Mouse (Mus musculus) hindbrain, postnatal 0 days (tissue): ENCODE measurements around the gene Ppp1r12c. TPM values are rescaled to one million over a fixed set of nuclear protein-coding genes. Genes with fewer than 3 reads are reported as not detected.

Experiments
- ATAC-seq: fragments of 200-750 bp; cut with Nextera tagmentation; 2 replicates; pipeline ENCODE4 v1.8.0; 2017; ENCODE audit warnings: mild to moderate bottlenecking, moderate TSS enrichment, moderate library complexity
- DNase-seq: peaks from one replicate; pipeline ENCODE4 v3.0.0-alpha.2; 2015; ENCODE audit warnings: low spot score
- H3K27ac ChIP-seq: fragments of 300-500 bp; sonication (generic); 2 replicates; pipeline ENCODE4 v1.5.1; 2014; ENCODE audit warnings: mild to moderate bottlenecking
- H3K27me3 ChIP-seq: fragments of 300-500 bp; sonication (generic); 2 replicates; pipeline ENCODE4 v1.6.1; 2014; ENCODE audit warnings: low read length, mixed read lengths; ENCODE audit not compliant: insufficient read depth
- H3K36me3 ChIP-seq: fragments of 300-500 bp; sonication (generic); 2 replicates; pipeline ENCODE4 v1.6.1; 2014; ENCODE audit warnings: low read length, mixed read lengths; ENCODE audit not compliant: insufficient read depth
- H3K4me1 ChIP-seq: fragments of 300-500 bp; sonication (generic); 2 replicates; pipeline ENCODE4 v1.6.1; 2014; ENCODE audit warnings: antibody characterized with exemption, low read length, mixed read lengths; ENCODE audit not compliant: insufficient read depth
- H3K4me2 ChIP-seq: fragments of 300-500 bp; sonication (generic); 2 replicates; pipeline ENCODE4 v1.6.1; 2014; ENCODE audit warnings: low read depth, mild to moderate bottlenecking, low read length, moderate library complexity, mixed read lengths
- H3K4me3 ChIP-seq: fragments of 300-500 bp; sonication (generic); 2 replicates; pipeline ENCODE4 v1.5.1; 2014; ENCODE audit warnings: low read length
- H3K9ac ChIP-seq: fragments of 300-500 bp; sonication (generic); replicated peaks from 2 replicates; pipeline ENCODE4 v1.6.1; 2014; ENCODE audit warnings: mild to moderate bottlenecking, low read length, moderate library complexity, mixed read lengths
- H3K9me3 ChIP-seq: fragments of 300-500 bp; sonication (generic); 2 replicates; pipeline ENCODE4 v1.6.1; 2016; ENCODE audit warnings: low read length, mixed read lengths
- CTCF ChIP-seq: IDR thresholded peaks from 2 replicates; pipeline ENCODE4 v1.5.1; 2016; ENCODE audit warnings: antibody characterized with exemption, control low read depth, low read depth
- WGBS: fragments of 180-500 bp; shearing (Covaris S2); extraction: QIAGEN DNeasy Blood & Tissue Kit; methylation state at CpG from one replicate; pipeline ENCODE4 v1.1.7; 2014; 5-methylcytosine and 5-hydroxymethylcytosine counted together
- microRNA-seq, 2 experiments: library from miRNA; unstranded; fragments of <30 nt; microRNA quantifications; one replicate each; pipeline ENCODE4; 2016
- polyA plus RNA-seq: library from polyadenylated mRNA; unstranded; fragments of >200 nt; fragmentation: Nextera tagmentation; extraction: Ambion mirVana; gene quantifications from 2 replicates; pipeline ENCODE4 v1.2.1, GENCODE M21; 2015
- total RNA-seq: library from RNA; depleted of rRNA; stranded (reverse); fragments of >200 nt; gene quantifications from 2 replicates; pipeline ENCODE4 v1.2.3, GENCODE M21; 2014; rRNA removed

Gene Ppp1r12c
- total and polyA plus RNA-seq, 2 experiments from 2014 or later, result 33.9 to 109 TPM

GRCm38 (mm10) chr7:4440549-4440948 lies 60.9 kb downstream of the Ppp1r12c start:
- no peak for TF ChIP-seq CTCF
- ATAC-seq (no peak), DNase-seq (no peak)
- 89% methylated on average over 10 of the region's 10 CpGs for WGBS
- Histone ChIP-seq H3K36me3 (peaks cover 31% of the 10 kb centered on the region), H3K4me3 (no peak overlapping the region), H3K4me2 (no peak overlapping the region), H3K9me3 (no peaks in the 10 kb centered on the region), H3K9ac (no peak overlapping the region), H3K4me1 (0 out of 2 replicates have a peak, but pooled peaks cover 3% of the 10 kb centered on the region), H3K27me3 (no peaks in the 10 kb centered on the region), H3K27ac (no peak overlapping the region)

DNA sequence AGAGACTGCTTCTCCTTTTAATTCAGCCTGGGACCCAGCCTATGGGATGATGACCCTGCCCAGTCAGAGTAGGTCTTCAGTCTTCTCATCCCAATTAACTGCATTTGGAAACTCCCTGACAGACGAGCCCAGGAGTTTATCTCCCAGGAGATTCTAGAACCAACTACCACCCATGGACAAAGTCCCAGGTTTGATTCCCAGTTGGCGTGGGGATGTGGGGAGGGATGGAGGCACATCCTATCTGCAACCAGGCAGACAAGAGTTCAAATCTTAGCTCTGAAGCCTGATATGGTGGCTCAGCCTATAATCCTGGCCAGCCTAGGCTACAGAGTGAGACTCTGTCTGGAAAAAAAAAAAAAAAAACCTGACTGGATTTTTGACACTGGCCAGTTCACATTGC lies 63.8 kb downstream of the Ppp1r12c start:
- ATAC-seq, result no peak

GRCm38 (mm10) chr7:4432026-4432425 lies 69.5 kb downstream of the Ppp1r12c start:
- no peaks in the 10 kb centered on the region for H3K27me3 ChIP-seq
- H3K9ac ChIP-seq, result no peak overlapping the region
- TF ChIP-seq CTCF, result no peak
- H3K9me3 ChIP-seq, result no peaks in the 10 kb centered on the region
- DNase-seq, result no peak
- H3K36me3 ChIP-seq, result peaks cover 34% of the 10 kb centered on the region; the same call in 1 of the 2 replicates
- H3K4me1 ChIP-seq, result no peaks in the 10 kb centered on the region
- 93% methylated on average over 8 of the region's 8 CpGs for WGBS
- H3K4me3 ChIP-seq, result no peak overlapping the region
- H3K27ac ChIP-seq, result no peak overlapping the region
- no peak for ATAC-seq
- H3K4me2 ChIP-seq, result no peak overlapping the region

More for the DNA sequence above, 63.8 kb downstream of the Ppp1r12c start:
- no peak for DNase-seq
- no peak overlapping the region for H3K27ac ChIP-seq
- TF ChIP-seq CTCF, result no peak
- no peaks in the 10 kb centered on the region for H3K27me3 ChIP-seq
- H3K4me2 ChIP-seq, result no peak overlapping the region
- WGBS, result 86% methylated on average over 2 of the region's 2 CpGs
- peaks cover 31% of the 10 kb centered on the region for H3K36me3 ChIP-seq
- no peak overlapping the region for H3K4me3 ChIP-seq
- H3K9ac ChIP-seq, result no peak overlapping the region
- no peaks in the 10 kb centered on the region for H3K4me1 ChIP-seq
- no peaks in the 10 kb centered on the region for H3K9me3 ChIP-seq

GRCm38 (mm10) chr7:4431548-4431947 lies 69.9 kb downstream of the Ppp1r12c start:
- TF ChIP-seq CTCF, result peak; percentile 90
- ATAC-seq (no peak), DNase-seq (peak; percentile 82)
- H3K9me3 ChIP-seq, result no peaks in the 10 kb centered on the region
- WGBS, result 81% methylated on average over 6 of the region's 6 CpGs
- no peak overlapping the region for H3K9ac ChIP-seq
- no peaks in the 10 kb centered on the region for H3K27me3 ChIP-seq
- peaks cover 34% of the 10 kb centered on the region; the same call in 1 of the 2 replicates for H3K36me3 ChIP-seq
- no peak overlapping the region for H3K27ac ChIP-seq
- no peaks in the 10 kb centered on the region for H3K4me1 ChIP-seq
- no peak overlapping the region for H3K4me3 ChIP-seq
- H3K4me2 ChIP-seq, result no peak overlapping the region

Small RNA genes within 50 kb of the gene (microRNA-seq; reads per million reads assigned to microRNA genes)
- 0 reads per million in 2 experiments for gene Gm24605

Other genes starting within 250 kb of the Ppp1r12c start
- gene Ncr1, start 164.0 kb downstream of the Ppp1r12c start, total RNA-seq, result not detected in 2 replicates
- not detected in 2 replicates for gene Ncr1, start 164.0 kb downstream of the Ppp1r12c start, polyA plus RNA-seq
- not detected in 2 replicates for gene Gp6, start 103.9 kb downstream of the Ppp1r12c start, total RNA-seq
- gene Gp6, start 103.9 kb downstream of the Ppp1r12c start, polyA plus RNA-seq, result not detected in 2 replicates
- gene Rdh13, start 56.0 kb downstream of the Ppp1r12c start, total RNA-seq, result 71.9 and 103 TPM in 2 replicates
- gene Rdh13, start 56.0 kb downstream of the Ppp1r12c start, polyA plus RNA-seq, result 38.4 and 39.4 TPM in 2 replicates
- 5.0 and 5.8 TPM in 2 replicates for gene Eps8l1, start 41.0 kb downstream of the Ppp1r12c start, total RNA-seq
- 5.7 and 7.7 TPM in 2 replicates for gene Eps8l1, start 41.0 kb downstream of the Ppp1r12c start, polyA plus RNA-seq
- gene Tnnt1, start 14.7 kb upstream of the Ppp1r12c start, total RNA-seq, result 0.93 and 3.5 TPM in 2 replicates
- gene Tnnt1, start 14.7 kb upstream of the Ppp1r12c start, polyA plus RNA-seq, result 2.9 and 3.6 TPM in 2 replicates
- 1.9 TPM in 1 of 2 replicates, not detected in the other for gene Tnni3, start 22.5 kb upstream of the Ppp1r12c start, total RNA-seq
- 2.1 and 3.9 TPM in 2 replicates for gene Tnni3, start 22.5 kb upstream of the Ppp1r12c start, polyA plus RNA-seq
- 2.1 and 3.8 TPM in 2 replicates for gene Dnaaf3, start 30.8 kb upstream of the Ppp1r12c start, total RNA-seq
- gene Dnaaf3, start 30.8 kb upstream of the Ppp1r12c start, polyA plus RNA-seq, result 2.0 and 2.6 TPM in 2 replicates
- gene Syt5, start 45.9 kb upstream of the Ppp1r12c start, total RNA-seq, result 81.1 and 83.7 TPM in 2 replicates
- 103 and 106 TPM in 2 replicates for gene Syt5, start 45.9 kb upstream of the Ppp1r12c start, polyA plus RNA-seq
- gene Ptprh, start 102.4 kb upstream of the Ppp1r12c start, total RNA-seq, result 0.54 and 0.99 TPM in 2 replicates
- 0.52 and 0.74 TPM in 2 replicates for gene Ptprh, start 102.4 kb upstream of the Ppp1r12c start, polyA plus RNA-seq
- gene Tmem86b, start 129.7 kb upstream of the Ppp1r12c start, total RNA-seq, result 14.2 and 17.4 TPM in 2 replicates
- 1.1 and 1.5 TPM in 2 replicates for gene Tmem86b, start 129.7 kb upstream of the Ppp1r12c start, polyA plus RNA-seq
- 136 and 142 TPM in 2 replicates for gene Ppp6r1, start 157.3 kb upstream of the Ppp1r12c start, total RNA-seq
- gene Ppp6r1, start 157.3 kb upstream of the Ppp1r12c start, polyA plus RNA-seq, result 9.4 and 10.3 TPM in 2 replicates
- gene Hspbp1, start 183.4 kb upstream of the Ppp1r12c start, total RNA-seq, result 259 and 288 TPM in 2 replicates
- 172 and 174 TPM in 2 replicates for gene Hspbp1, start 183.4 kb upstream of the Ppp1r12c start, polyA plus RNA-seq
- gene Brsk1, start 188.9 kb upstream of the Ppp1r12c start, total RNA-seq, result 195 and 217 TPM in 2 replicates
- gene Brsk1, start 188.9 kb upstream of the Ppp1r12c start, polyA plus RNA-seq, result 6.7 and 7.1 TPM in 2 replicates
- not detected in 2 replicates for gene Tmem150b, start 223.6 kb upstream of the Ppp1r12c start, total RNA-seq
- gene Tmem150b, start 223.6 kb upstream of the Ppp1r12c start, polyA plus RNA-seq, result 0.13 TPM in 2 replicates
- 29.3 and 39.5 TPM in 2 replicates for gene Kmt5c, start 238.4 kb upstream of the Ppp1r12c start, total RNA-seq
- gene Kmt5c, start 238.4 kb upstream of the Ppp1r12c start, polyA plus RNA-seq, result 30.7 and 36.5 TPM in 2 replicates